Mouse (Mus musculus) erythroblast, embryonic 14.5 days (primary cell): ENCODE results near the gene Gm12394.

Experiments
- GATA1 ChIP-seq: IDR thresholded peaks from 2 replicates; pipeline ENCODE4 v1.6.1; 2012; ENCODE audit warnings: low read length, inconsistent platforms, mixed read lengths
- TAL1 ChIP-seq: IDR thresholded peaks from 3 replicates; pipeline ENCODE4 v1.6.1; 2012; ENCODE audit warnings: low read length, inconsistent platforms, mixed read lengths

GRCm38 (mm10) chr4:42888806-42889205, 32.2 kb upstream of the Gm12394 start:
- no peak for TF ChIP-seq GATA1
- TF ChIP-seq TAL1 = no peak
